Mouse (Mus musculus) brain, embryonic 14.5 days (tissue): Measurements from ENCODE around the gene Lemd1.

Experiments used
- CTCF ChIP-seq: fragments of 200-500 bp; IDR thresholded peaks from 2 replicates; pipeline ENCODE4 v1.5.1; 2012; ENCODE audit warnings: inconsistent platforms, mild to moderate bottlenecking, moderate library complexity, borderline replicate concordance; ENCODE audit not compliant: insufficient read depth, insufficient read length; ENCODE audit errors: extremely low read depth
- POLR2A ChIP-seq: fragments of 200-500 bp; IDR thresholded peaks from 2 replicates; pipeline ENCODE4 v1.6.1; 2012; ENCODE audit warnings: mild to moderate bottlenecking, inconsistent platforms, borderline replicate concordance; ENCODE audit not compliant: poor library complexity, insufficient read depth, insufficient read length, severe bottlenecking; ENCODE audit errors: extremely low read depth

GRCm38 (mm10) chr1:132190621-132191092, 574 bp upstream of the Lemd1 start:
- 0 out of 2 replicates have a peak, but pooled peaks have one; percentile 15 for TF ChIP-seq CTCF
- TF ChIP-seq POLR2A = no peak
